Mouse (Mus musculus) kidney, adult 2 months (tissue): ENCODE measurements around the gene Glt8d2. TPM values are rescaled to one million over a fixed set of nuclear protein-coding genes. Genes with fewer than 3 reads are reported as not detected.

Experiments used
- DNase-seq: peaks from one replicate; pipeline ENCODE4 v3.0.0; 2021
- H3K27ac ChIP-seq: fragments of 200-500 bp; 2 replicates; pipeline ENCODE4 v1.5.1; 2012; ENCODE audit warnings: low read depth, low read length, control low read depth, inconsistent platforms; ENCODE audit not compliant: insufficient read depth
- H3K27me3 ChIP-seq: fragments of 200-500 bp; replicated peaks from 2 replicates; pipeline ENCODE4 v1.6.1; 2012; ENCODE audit warnings: mild to moderate bottlenecking, moderate library complexity, low read length, inconsistent platforms; ENCODE audit not compliant: control insufficient read depth, insufficient read depth
- H3K36me3 ChIP-seq: fragments of 200-500 bp; 2 replicates; pipeline ENCODE4 v1.6.1; 2012; ENCODE audit warnings: mild to moderate bottlenecking, moderate library complexity, low read length, inconsistent platforms; ENCODE audit not compliant: control insufficient read depth, insufficient read depth
- H3K4me1 ChIP-seq: fragments of 200-500 bp; 2 replicates; pipeline ENCODE4 v1.6.1; 2011; ENCODE audit warnings: low read length; ENCODE audit not compliant: control insufficient read depth, insufficient read depth
- H3K4me3 ChIP-seq: fragments of 200-500 bp; 2 replicates; pipeline ENCODE4 v1.5.1; 2011; ENCODE audit warnings: mild to moderate bottlenecking, low read depth, low read length, control low read depth; ENCODE audit not compliant: insufficient read depth
- CTCF ChIP-seq: fragments of 200-500 bp; conservative IDR thresholded peaks from 2 replicates; pipeline ENCODE4 v1.5.1; 2011; ENCODE audit warnings: low read depth, mild to moderate bottlenecking, control low read depth, low read length, moderate library complexity, mixed read lengths; ENCODE audit not compliant: insufficient read depth, insufficient read length
- POLR2A ChIP-seq: fragments of 200-500 bp; IDR thresholded peaks from one replicate; pipeline ENCODE4 v1.6.1; 2011; ENCODE audit warnings: low read depth, low read length, control low read depth
- WGBS: fragments of 180-500 bp; shearing (Covaris S2); methylation state at CpG from one replicate; pipeline ENCODE4 v1.1.7; 2018; 5-methylcytosine and 5-hydroxymethylcytosine counted together
- polyA plus RNA-seq: library from polyadenylated mRNA; depleted of rRNA; stranded (reverse); fragments of >200 nt; gene quantifications from 2 replicates; pipeline ENCODE4 v1.2.3, GENCODE M21; 2012

The Glt8d2 gene
- polyA plus RNA-seq, 1 experiment, result 0.94 TPM

DNA sequence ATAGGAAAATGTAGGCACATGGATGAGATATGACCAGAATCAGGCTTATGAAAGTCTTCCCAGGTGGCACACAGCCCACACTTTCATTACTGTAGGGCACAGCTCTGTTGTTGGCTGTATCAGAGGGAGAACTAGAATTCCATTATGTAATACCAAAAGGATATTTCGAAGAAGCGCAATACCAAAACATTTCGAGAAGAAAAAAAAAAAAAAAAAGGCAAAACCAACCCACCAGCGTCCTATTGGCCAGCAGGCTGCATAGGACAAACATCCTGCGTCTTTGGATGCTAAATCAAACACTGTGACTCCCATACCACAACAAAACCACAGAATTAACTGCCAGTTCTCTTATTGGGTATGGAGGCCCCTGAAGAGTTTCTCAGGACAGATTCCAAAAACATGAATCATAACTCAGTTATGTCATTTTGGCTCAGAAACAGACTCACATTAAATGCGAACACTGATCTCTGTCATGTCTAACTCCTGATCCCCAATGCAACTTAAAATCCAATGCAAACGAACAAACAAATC, 704 bp downstream of the Glt8d2 start:
- no peaks in the 10 kb centered on the region for H3K27me3 ChIP-seq
- H3K27ac ChIP-seq, result no peak overlapping the region
- TF ChIP-seq CTCF, result no peak
- no peak for TF ChIP-seq POLR2A
- H3K36me3 ChIP-seq, result no peaks in the 10 kb centered on the region
- no peaks in the 10 kb centered on the region for H3K4me1 ChIP-seq
- WGBS, result 64% methylated on average over 7 of the region's 7 CpGs
- H3K4me3 ChIP-seq, result no peak overlapping the region
- no peak for DNase-seq

- WGBS, result 62% methylated on average over 2 of the region's 2 CpGs
- no peak for TF ChIP-seq POLR2A
- Histone ChIP-seq H3K27me3 (no peaks in the 10 kb centered on the region), H3K4me3 (no peak overlapping the region), H3K36me3 (no peaks in the 10 kb centered on the region), H3K27ac (no peak overlapping the region), H3K4me1 (no peaks in the 10 kb centered on the region)
- DNase-seq, result no peak
These were observed 5.0 kb downstream of the Glt8d2 start for GRCm38 (mm10) chr10:82685440-82685839.

DNA sequence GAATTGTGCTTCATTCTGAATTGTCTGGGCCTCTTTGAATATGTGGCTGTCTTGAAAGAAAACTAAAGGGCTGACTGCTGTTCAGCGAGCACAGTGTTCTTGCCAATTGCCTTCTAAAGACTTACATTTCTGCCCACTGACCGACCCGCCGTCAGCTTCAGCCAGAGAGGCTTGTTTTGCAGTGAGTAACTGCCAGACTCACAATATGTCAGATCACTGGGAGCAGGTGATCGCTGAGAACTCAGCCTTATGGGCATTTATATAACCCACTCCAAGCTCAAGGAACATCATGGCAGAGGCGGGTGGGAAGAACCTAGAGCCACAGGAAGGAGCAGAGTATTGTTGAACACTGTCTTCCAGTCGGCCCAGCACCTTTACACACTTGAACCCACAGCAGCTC, 8.8 kb downstream of the Glt8d2 start:
- Histone ChIP-seq H3K36me3 (no peaks in the 10 kb centered on the region), H3K4me3 (no peak overlapping the region), H3K4me1 (no peaks in the 10 kb centered on the region), H3K27ac (no peak overlapping the region), H3K27me3 (no peaks in the 10 kb centered on the region)
- TF ChIP-seq CTCF (no peak), POLR2A (no peak)
- WGBS, result 87% methylated on average over 7 of the region's 7 CpGs
- no peak for DNase-seq

- TF ChIP-seq POLR2A, result no peak
- no peak for TF ChIP-seq CTCF
- Histone ChIP-seq H3K27me3 (no peaks in the 10 kb centered on the region), H3K4me3 (no peak overlapping the region), H3K27ac (no peak overlapping the region), H3K36me3 (no peaks in the 10 kb centered on the region), H3K4me1 (no peaks in the 10 kb centered on the region)
- 87% methylated on average over 5 of the region's 5 CpGs for WGBS
- no peak for DNase-seq
These were observed 9.7 kb downstream of the Glt8d2 start for GRCm38 (mm10) chr10:82680769-82681168.

DNA sequence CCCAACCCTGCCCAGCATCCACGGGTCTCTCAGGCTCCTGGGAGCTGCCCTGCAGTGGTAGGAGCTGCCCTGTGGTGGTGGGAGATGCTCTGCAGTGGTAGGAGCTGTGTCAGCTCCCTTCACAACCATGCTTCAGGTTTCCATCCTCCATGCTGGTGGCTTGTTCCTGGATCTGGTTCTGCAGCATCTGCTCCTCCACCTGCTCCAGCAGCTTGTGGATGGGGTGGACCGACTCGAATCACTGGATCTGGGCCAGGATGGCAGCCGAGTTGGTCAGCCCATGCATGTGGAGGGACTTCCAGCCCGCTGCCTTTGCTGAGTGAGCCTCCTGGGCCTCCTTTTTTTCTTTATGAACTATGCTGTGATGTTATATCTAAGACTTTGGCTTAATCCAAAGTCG, 13.5 kb downstream of the Glt8d2 start:
- no peak for DNase-seq
- TF ChIP-seq CTCF, result no peak
- TF ChIP-seq POLR2A, result no peak
- 78% methylated on average over 6 of the region's 6 CpGs for WGBS
- no peak overlapping the region for H3K4me3 ChIP-seq
- no peaks in the 10 kb centered on the region for H3K36me3 ChIP-seq
- no peaks in the 10 kb centered on the region for H3K27me3 ChIP-seq
- no peak overlapping the region for H3K27ac ChIP-seq
- H3K4me1 ChIP-seq, result no peaks in the 10 kb centered on the region

- Histone ChIP-seq H3K27me3 (no peaks in the 10 kb centered on the region), H3K4me1 (no peaks in the 10 kb centered on the region), H3K27ac (no peak overlapping the region), H3K4me3 (no peak overlapping the region), H3K36me3 (no peaks in the 10 kb centered on the region)
- DNase-seq, result no peak
- 73% methylated on average over 6 of the region's 6 CpGs for WGBS
- TF ChIP-seq CTCF, result no peak
- no peak for TF ChIP-seq POLR2A
These were observed 20.2 kb downstream of the Glt8d2 start for GRCm38 (mm10) chr10:82670205-82670604.

DNA sequence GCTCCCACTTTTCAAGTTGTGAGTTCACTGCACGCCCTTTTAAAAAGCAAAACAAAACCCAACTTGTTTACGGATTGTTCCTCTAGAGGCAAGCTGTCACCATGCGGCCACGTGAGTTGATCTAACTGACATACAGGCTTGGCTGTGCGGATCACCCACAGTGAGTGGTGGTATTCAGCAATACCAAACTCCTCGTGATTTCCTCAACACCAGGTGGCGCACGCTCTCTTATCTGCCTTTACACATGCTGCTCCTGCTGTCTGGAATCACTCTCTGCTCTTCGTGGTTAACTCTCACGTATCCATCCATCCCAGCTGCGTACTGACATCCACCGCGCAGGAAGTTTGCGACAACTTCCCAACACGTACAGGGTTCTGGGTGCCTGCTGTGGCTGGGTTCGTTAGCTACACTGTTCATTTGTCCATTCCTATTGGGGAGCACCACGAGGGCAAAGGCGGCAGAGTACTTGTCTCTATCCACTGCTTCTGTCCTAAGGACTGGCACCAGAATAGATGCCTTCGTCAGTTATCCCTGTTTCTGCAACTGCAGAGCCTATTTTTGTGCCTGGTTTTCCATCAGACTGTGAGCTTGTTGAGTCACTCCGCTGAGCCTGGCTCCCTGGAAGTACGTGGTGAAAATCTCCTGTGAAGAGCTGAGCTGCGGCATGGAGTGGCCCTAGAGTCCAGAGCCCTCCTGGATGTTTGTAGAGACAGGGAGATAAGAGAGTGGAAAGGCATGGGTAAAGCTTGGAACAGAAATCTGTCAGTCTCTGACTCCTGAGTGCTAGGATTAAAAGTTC, 23.8 kb downstream of the Glt8d2 start:
- H3K4me1 ChIP-seq, result no peaks in the 10 kb centered on the region
- H3K36me3 ChIP-seq, result no peaks in the 10 kb centered on the region
- no peak overlapping the region for H3K4me3 ChIP-seq
- DNase-seq, result peak; percentile 87
- WGBS, result 17% methylated on average over 22 of the region's 22 CpGs
- no peak overlapping the region for H3K27ac ChIP-seq
- H3K27me3 ChIP-seq, result no peaks in the 10 kb centered on the region
- TF ChIP-seq POLR2A, result no peak
- TF ChIP-seq CTCF, result peak; percentile 96
